Mouse (Mus musculus) kidney, embryonic 14.5 days (tissue): Measurements from ENCODE around the gene Gm27179. TPM values are rescaled to one million over a fixed set of nuclear protein-coding genes. Genes with fewer than 3 reads are reported as not detected.
"Not testable (repeated sequence)": the region's sequence is repeated elsewhere in the genome, so short reads cannot be mapped to it uniquely, and the experiment has no call there.

Source experiments
- ATAC-seq: fragments of 200-750 bp; cut with Nextera tagmentation; 2 replicates; pipeline ENCODE4 v1.8.0; 2017; ENCODE audit warnings: moderate number of reproducible peaks, mild to moderate bottlenecking, moderate TSS enrichment, moderate library complexity; ENCODE audit not compliant: low FRiP score, low TSS enrichment
- H3K27ac ChIP-seq: fragments of 300-500 bp; sonication (generic); 2 replicates; pipeline ENCODE4 v1.5.1; 2014; ENCODE audit warnings: low read depth, mild to moderate bottlenecking, low read length, moderate library complexity, mixed read lengths
- H3K27me3 ChIP-seq: fragments of 300-500 bp; sonication (generic); 2 replicates; pipeline ENCODE4 v1.6.1; 2014; ENCODE audit warnings: mild to moderate bottlenecking, low read length; ENCODE audit not compliant: control insufficient read depth, insufficient read depth
- H3K36me3 ChIP-seq: fragments of 300-500 bp; sonication (generic); 2 replicates; pipeline ENCODE4 v1.6.1; 2014; ENCODE audit warnings: low read length, mixed read lengths; ENCODE audit not compliant: control insufficient read depth, insufficient read depth
- H3K4me1 ChIP-seq: fragments of 300-500 bp; sonication (generic); 2 replicates; pipeline ENCODE4 v1.6.1; 2014; ENCODE audit warnings: low read length, mixed read lengths; ENCODE audit not compliant: control insufficient read depth, insufficient read depth
- H3K4me2 ChIP-seq: fragments of 300-500 bp; sonication (generic); replicated peaks from 2 replicates; pipeline ENCODE4 v1.6.1; 2014; ENCODE audit warnings: low read depth, mild to moderate bottlenecking, low read length
- H3K4me3 ChIP-seq: fragments of 300-500 bp; sonication (generic); 2 replicates; pipeline ENCODE4 v1.5.1; 2014; ENCODE audit warnings: mild to moderate bottlenecking, low read length
- H3K9ac ChIP-seq: fragments of 300-500 bp; sonication (generic); 2 replicates; pipeline ENCODE4 v1.6.1; 2014; ENCODE audit warnings: low read depth, mild to moderate bottlenecking, low read length, moderate library complexity
- H3K9me3 ChIP-seq: fragments of 300-500 bp; sonication (generic); 2 replicates; pipeline ENCODE4 v1.6.1; 2016; ENCODE audit warnings: low read length; ENCODE audit not compliant: control insufficient read depth
- WGBS: fragments of 180-500 bp; shearing (Covaris S2); extraction: QIAGEN DNeasy Blood & Tissue Kit; methylation state at CpG from one replicate; pipeline ENCODE4 v1.1.7; 2014; 5-methylcytosine and 5-hydroxymethylcytosine counted together
- polyA plus RNA-seq: library from polyadenylated mRNA; unstranded; fragments of >200 nt; fragmentation: Nextera tagmentation; extraction: Ambion mirVana; gene quantifications from 2 replicates; pipeline ENCODE4 v1.2.1, GENCODE M21; 2014

Gene Gm27179
- not detected in 2 replicates for polyA plus RNA-seq

DNA sequence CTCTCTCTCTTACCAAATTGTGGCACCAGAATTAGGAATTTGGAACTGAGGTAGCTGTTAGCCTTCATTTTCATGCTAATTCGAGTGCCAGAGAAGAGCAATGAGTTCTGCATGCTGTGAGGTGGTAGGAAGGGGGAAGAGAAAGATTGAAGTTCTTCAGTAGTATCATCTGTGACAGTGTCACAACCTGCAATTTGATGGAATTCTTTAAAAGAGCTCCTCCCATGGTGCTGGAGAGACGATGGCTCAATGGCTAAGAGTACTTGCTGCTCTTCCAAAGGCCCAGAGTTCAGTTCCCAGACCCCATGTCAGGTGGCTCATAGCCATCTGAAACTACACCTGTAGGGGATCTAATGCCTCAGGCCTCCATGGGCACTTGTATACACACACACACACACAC, at the start of gene Gm27179:
Gm27179 (minus strand) TSS at position 101 of the 400 bp plus-strand sequence.
- H3K4me1 ChIP-seq, H3K4me2 ChIP-seq, H3K36me3 ChIP-seq, H3K27ac ChIP-seq, ATAC-seq, H3K4me3 ChIP-seq, H3K27me3 ChIP-seq, H3K9ac ChIP-seq, H3K9me3 ChIP-seq: not testable (repeated sequence)
- no CpG with 5 or more reads among the region's 2 CpGs for WGBS

DNA sequence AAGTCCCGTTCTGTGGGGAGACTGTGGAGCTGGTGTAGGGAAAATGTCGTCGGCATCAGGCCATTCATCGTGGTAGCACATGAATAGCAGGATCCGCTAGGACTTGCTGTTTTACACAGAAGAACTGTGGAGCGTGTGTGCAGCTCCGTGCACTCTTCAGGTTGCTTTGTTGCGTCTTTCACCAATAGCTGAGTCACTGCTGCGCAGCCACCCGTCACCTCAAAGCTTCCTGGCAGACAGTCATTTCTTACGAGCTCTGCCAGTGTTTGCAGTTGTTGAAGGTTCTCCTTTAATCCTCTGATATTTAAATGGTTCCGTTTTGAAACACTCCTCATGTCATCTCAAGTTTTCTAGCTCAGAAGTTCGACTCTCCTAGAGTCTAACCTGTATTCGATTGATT, 45.2 kb upstream of the Gm27179 start:
- not testable (repeated sequence) for H3K9me3 ChIP-seq, H3K27ac ChIP-seq, H3K4me2 ChIP-seq, ATAC-seq, H3K4me1 ChIP-seq, H3K27me3 ChIP-seq, H3K4me3 ChIP-seq, H3K9ac ChIP-seq, H3K36me3 ChIP-seq
- WGBS: no CpG with 5 or more reads among the region's 14 CpGs

DNA sequence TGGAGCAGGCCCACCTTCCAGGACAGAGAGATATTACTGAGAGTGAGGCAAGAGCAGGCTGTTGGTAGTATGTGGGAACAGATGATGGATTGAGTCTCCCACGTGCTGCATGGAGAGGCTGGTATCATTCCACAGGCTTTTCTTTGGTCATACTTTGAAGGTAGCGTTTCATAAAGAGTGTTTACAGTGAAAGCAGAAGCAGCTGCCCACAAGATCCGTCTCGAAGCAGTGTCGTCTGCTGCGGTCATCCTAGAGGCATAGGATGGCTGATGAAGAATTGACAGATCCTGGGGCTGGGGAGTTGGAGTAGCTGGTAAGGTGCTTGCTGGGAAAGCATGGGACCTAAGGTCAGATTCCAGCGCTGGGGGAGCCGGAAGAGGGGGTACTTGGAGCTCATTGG, 44.5 kb upstream of the Gm27179 start:
- no CpG with 5 or more reads among the region's 8 CpGs for WGBS
- not testable (repeated sequence) for H3K9ac ChIP-seq, H3K9me3 ChIP-seq, ATAC-seq, H3K36me3 ChIP-seq, H3K27ac ChIP-seq, H3K27me3 ChIP-seq, H3K4me2 ChIP-seq, H3K4me3 ChIP-seq, H3K4me1 ChIP-seq

DNA sequence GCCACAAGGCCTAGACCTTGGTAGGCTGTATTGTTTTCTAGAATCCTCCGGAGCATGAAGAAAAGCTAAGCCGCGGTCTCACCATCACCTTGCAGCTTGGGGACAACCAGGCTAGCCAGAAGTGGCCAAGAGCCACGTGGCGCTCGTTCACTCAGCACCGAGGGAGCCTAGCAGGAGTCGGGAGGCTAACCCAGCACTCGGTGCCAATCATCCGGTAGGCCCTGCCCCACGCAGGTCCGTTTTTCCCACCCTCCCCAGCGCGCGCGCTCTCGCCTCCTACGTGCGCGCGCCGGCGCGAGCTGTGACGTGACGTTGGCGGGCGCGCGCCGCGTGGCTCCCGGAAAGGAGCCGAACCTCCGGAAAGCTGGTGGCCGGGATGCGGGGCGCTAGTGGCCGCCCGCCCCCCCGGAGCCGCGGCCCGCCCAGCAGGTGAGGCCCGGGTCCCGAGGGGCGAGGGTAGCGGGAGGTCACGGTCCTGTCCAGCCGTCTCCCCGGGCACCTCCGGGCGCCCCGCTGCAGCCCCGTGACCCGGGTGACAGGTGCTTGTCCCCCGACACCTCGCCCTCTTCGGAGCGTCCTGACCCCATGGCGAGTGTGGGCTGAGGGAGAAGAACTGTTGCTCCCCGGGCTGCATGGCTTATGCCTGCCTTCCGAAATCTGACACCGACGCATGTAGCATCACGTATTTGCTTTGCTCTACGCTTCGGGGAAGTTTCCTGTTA, 42.9 kb upstream of the Gm27179 start, which contains the start of gene Entpd4b:
Entpd4b (plus strand) TSS at position 315 of the 722 bp plus-strand sequence.
- no CpG with 5 or more reads among the region's 68 CpGs for WGBS
- not testable (repeated sequence) for H3K27me3 ChIP-seq

DNA sequence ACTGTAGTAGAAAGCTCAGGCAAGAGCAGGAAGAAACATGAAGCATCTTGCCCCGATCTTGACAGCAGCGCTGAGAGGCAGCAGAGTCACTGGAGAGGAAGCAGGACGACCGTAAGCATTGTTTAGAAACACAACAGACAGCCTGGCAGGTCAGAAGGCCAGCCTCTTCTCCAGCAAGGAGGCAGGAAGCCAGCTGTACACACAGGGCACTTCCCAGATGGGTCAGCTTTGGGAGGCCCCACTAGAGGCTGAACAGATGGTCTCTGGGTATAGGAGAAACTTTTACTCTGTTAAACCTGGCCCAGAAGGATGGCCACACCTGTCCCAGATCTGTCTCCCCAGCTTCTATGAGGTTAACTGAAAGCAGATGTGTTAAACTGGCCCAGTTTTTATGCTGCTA, 35.0 kb upstream of the Gm27179 start:
- not testable (repeated sequence) for H3K27ac ChIP-seq, H3K9ac ChIP-seq, H3K4me3 ChIP-seq, H3K4me2 ChIP-seq, H3K9me3 ChIP-seq, H3K4me1 ChIP-seq, H3K36me3 ChIP-seq, ATAC-seq, H3K27me3 ChIP-seq
- WGBS: no CpG with 5 or more reads among the region's 4 CpGs

More for the DNA sequence above, 42.9 kb upstream of the Gm27179 start, which contains the start of gene Entpd4b:
- not testable (repeated sequence) for H3K9ac ChIP-seq, H3K36me3 ChIP-seq, H3K4me3 ChIP-seq, H3K27ac ChIP-seq, H3K4me2 ChIP-seq, H3K4me1 ChIP-seq, H3K9me3 ChIP-seq
- ATAC-seq: peak; percentile 95

DNA sequence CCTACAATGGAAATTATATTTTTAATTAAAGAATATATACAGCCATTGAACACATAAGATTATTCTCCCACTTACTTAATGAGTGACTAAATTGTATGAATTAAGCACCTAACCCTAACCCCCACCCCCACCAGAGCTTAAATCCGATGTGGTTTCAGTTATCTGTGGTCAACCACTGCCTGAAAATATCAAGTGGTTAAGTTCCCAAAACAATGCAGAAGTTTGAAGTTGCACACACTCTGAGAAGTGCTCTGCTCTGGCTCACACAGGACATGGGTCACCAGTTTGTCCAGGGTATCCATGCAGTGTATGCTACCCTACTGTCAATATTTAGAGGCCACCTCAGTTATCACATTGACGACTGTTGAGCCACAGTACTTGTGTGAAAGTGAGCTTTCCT, 32.7 kb upstream of the Gm27179 start:
- WGBS: no CpG with 5 or more reads among the region's 2 CpGs
- not testable (repeated sequence) for H3K27me3 ChIP-seq, H3K4me1 ChIP-seq, H3K36me3 ChIP-seq, H3K4me2 ChIP-seq, H3K27ac ChIP-seq, ATAC-seq, H3K9ac ChIP-seq, H3K9me3 ChIP-seq, H3K4me3 ChIP-seq

DNA sequence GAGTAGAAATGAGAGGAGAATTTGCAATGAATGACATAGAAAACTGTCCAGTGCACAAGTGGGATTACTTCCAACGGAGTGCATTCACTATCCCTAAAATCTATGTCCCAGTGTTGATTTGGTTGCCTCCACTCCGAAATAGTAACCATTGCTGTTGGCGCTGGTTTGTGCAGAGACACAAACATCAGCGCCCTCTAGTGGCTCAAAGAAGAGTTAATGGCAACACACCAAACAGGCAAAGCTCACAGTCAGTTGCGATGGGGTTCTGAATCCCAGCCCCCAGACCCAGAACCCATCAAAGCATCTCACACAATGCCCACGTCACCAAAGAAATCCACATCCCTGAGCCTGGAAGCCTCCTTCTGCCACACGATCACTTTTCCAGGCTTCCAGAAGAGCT, 31.7 kb upstream of the Gm27179 start:
- H3K27me3 ChIP-seq, H3K4me1 ChIP-seq, H3K9ac ChIP-seq, H3K36me3 ChIP-seq, H3K27ac ChIP-seq, H3K9me3 ChIP-seq, H3K4me3 ChIP-seq, H3K4me2 ChIP-seq, ATAC-seq: not testable (repeated sequence)
- WGBS: no CpG with 5 or more reads among the region's 7 CpGs

DNA sequence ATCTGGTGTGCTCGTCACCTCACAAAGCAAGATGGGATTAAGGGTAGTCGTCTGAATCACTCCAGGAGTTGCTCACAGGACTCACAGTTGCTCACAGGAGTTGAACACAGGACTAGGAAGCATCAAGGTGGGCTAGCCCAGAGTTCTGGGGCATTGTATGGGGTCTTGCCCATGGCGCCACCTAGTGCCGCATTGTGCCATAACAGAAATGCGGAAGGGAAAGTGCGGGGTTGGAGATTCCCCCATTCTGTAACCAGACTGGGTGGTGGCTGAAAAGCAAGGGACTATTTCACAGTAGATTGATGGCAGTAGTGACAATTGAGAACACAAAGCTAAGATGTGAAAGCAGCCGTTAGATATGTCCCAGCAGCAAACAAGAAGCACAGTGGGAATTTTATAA, 30.3 kb upstream of the Gm27179 start:
- H3K27me3 ChIP-seq, H3K4me2 ChIP-seq, H3K9ac ChIP-seq, H3K36me3 ChIP-seq, H3K4me3 ChIP-seq, H3K27ac ChIP-seq, H3K9me3 ChIP-seq, ATAC-seq, H3K4me1 ChIP-seq: not testable (repeated sequence)
- WGBS: no CpG with 5 or more reads among the region's 7 CpGs

DNA sequence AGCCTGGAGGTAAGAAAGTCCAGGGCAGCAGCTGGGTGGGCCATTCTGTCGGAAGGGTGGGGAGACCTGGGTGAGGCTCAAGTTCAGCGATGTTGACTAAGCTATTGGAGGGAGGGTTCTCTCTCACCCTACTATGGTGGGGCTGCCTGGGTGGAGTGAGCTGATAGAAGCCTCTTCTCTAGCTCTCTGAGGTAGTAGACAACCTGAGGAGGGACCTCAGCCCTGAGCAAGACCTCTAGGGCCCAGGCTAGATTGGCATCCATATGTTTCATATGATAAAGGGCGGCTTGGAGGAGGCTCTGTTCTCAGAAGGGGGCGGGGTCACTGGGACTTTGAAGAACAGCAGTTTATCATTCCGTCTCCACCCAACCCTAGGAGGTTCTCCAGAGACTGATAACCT, 27.8 kb upstream of the Gm27179 start:
- not testable (repeated sequence) for H3K36me3 ChIP-seq, H3K27me3 ChIP-seq, H3K4me2 ChIP-seq, H3K9me3 ChIP-seq, H3K4me3 ChIP-seq, H3K4me1 ChIP-seq, H3K27ac ChIP-seq, H3K9ac ChIP-seq
- WGBS: no CpG with 5 or more reads among the region's 5 CpGs
- ATAC-seq: 0 out of 2 replicates have a peak, but pooled peaks have one; percentile 9
